Mouse (Mus musculus): ENCODE measurements around the gene Gm20715.

- no peak for TF ChIP-seq POLR2A (IDR thresholded peaks at IDR 0.05; ENCODE audit: control insufficient read depth, low read depth, low read length)
- TF ChIP-seq CTCF (IDR thresholded peaks at IDR 0.05; ENCODE audit: control insufficient read depth, insufficient read depth, insufficient replicate concordance, low read depth, low read length), result no peak
Measured at GRCm38 (mm10) chr7:6367185-6367584, 42.9 kb upstream of the Gm20715 start.

Measured in testis, adult 2 months (tissue).